ENCODE assay signal across 9 mouse cellular contexts in genomic region chr17:37083327-37083726, GRCm38 (mm10). TPM values are rescaled to one million over a fixed set of nuclear protein-coding genes. Genes with fewer than 3 reads are reported as not detected.
DNase-seq lines count a peak whose midpoint lies in the region; ATAC-seq and TF ChIP-seq lines count a peak whose summit lies in the region.
"Had no signal": no experiment of that assay in that cellular context is flagged by ENCODE, and none has a peak within 500 bp of the region (broad histone marks: within the 10 kb centered on the region; RNA-seq: fewer than 3 reads in every experiment).

No protein-coding gene starts in this region.

- no peak for TF ChIP-seq POLR2A in cortical plate, adult 2 months (IDR thresholded peaks at IDR 0.05; ENCODE audit: extremely low read depth, insufficient read depth, low read length)

- H3K36me3 ChIP-seq in heart, embryonic 10.5 days = no peaks in the 10 kb centered on the region
- no peaks in the 10 kb centered on the region for H3K36me3 ChIP-seq in kidney, embryonic 15.5 days

- peak; percentile 58 for DNase-seq in gastrocnemius, adult 18-20 months (ENCODE audit: low spot score)
- DNase-seq in gastrocnemius, adult 8-10 months (ENCODE audit: low spot score in 2 of 2) = no peak
- peak; percentile 21 for DNase-seq in MEL-GATA-1-ER (ENCODE audit: extremely low read depth, low read depth)
- peak; percentile 88 for DNase-seq in heart, embryonic 10.5 days (ENCODE audit: low spot score)
- DNase-seq in lung, postnatal 36 days = peak; percentile 57
- peak; percentile 68 for DNase-seq in retina, postnatal 7 days (ENCODE audit: low read depth, low spot score)

- H3K4me2 ChIP-seq in kidney, embryonic 15.5 days = no peak overlapping the region

- H3K9ac ChIP-seq in kidney, embryonic 15.5 days = no peak overlapping the region

- WGBS in heart, embryonic 10.5 days = 4% methylated on average over 8 of the region's 8 CpGs
- 3% methylated on average over 8 of the region's 8 CpGs for WGBS in kidney, embryonic 15.5 days

- no peaks in the 10 kb centered on the region for H3K27me3 ChIP-seq in heart, embryonic 10.5 days (ENCODE audit: insufficient read depth, poor library complexity, severe bottlenecking)
- no peaks in the 10 kb centered on the region for H3K27me3 ChIP-seq in kidney, embryonic 15.5 days

- H3K4me1 ChIP-seq in cortical plate, adult 2 months (ENCODE audit: control insufficient read depth, insufficient read depth, low read length) = no peaks in the 10 kb centered on the region
- peaks cover 6% of the 10 kb centered on the region; the same call in 1 of the 2 replicates for H3K4me1 ChIP-seq in heart, embryonic 10.5 days
- 0 out of 2 replicates have a peak, but pooled peaks cover 3% of the 10 kb centered on the region for H3K4me1 ChIP-seq in kidney, embryonic 15.5 days

- H3K9me3 ChIP-seq in heart, embryonic 10.5 days = no peaks in the 10 kb centered on the region
- no peaks in the 10 kb centered on the region for H3K9me3 ChIP-seq in kidney, embryonic 15.5 days (replicated peaks)

- peak; percentile 83 for TF ChIP-seq CTCF in cortical plate, adult 2 months (IDR thresholded peaks at IDR 0.05; ENCODE audit: extremely low read depth, insufficient read depth, low read length)

- H3K4me3 ChIP-seq in cortical plate, adult 2 months (ENCODE audit: insufficient read depth, low read length) = no peak overlapping the region
- no peak overlapping the region for H3K4me3 ChIP-seq in heart, embryonic 10.5 days
- no peak overlapping the region for H3K4me3 ChIP-seq in kidney, embryonic 15.5 days (replicated peaks)

- H3K27ac ChIP-seq in cortical plate, adult 2 months (ENCODE audit: insufficient read depth, low read length) = no peak overlapping the region
- H3K27ac ChIP-seq in heart, embryonic 10.5 days = no peak overlapping the region
- H3K27ac ChIP-seq in kidney, embryonic 15.5 days = no peak overlapping the region

- peak; percentile 68 for ATAC-seq in kidney, embryonic 15.5 days (replicated peaks; ENCODE audit: low FRiP score)

RNA-seq across cellular contexts. Expression of gene Olfr90, which starts 5.0 kb away (rescaled TPM):
- not detected for total RNA-seq in gastrocnemius, adult 18-20 months (2021)
- not detected for total RNA-seq in gastrocnemius, adult 8-10 months (2022)
- polyA plus RNA-seq in cortical plate, adult 2 months (2012; rRNA removed) = not detected in 2 replicates
- not detected in 2 replicates for polyA plus RNA-seq in heart, embryonic 10.5 days (2016; fragmentation: Nextera tagmentation; extraction: Ambion mirVana)
- polyA plus RNA-seq in kidney, embryonic 15.5 days (2015; fragmentation: Nextera tagmentation; extraction: Ambion mirVana) = 0.05 TPM in 1 of 2 replicates, not detected in the other

RNA-seq across cellular contexts. Expression of gene Olfr91, which starts 14.8 kb away (rescaled TPM):
- total RNA-seq in gastrocnemius, adult 18-20 months (2021) = not detected
- total RNA-seq in gastrocnemius, adult 8-10 months (2022) = not detected
- not detected in 2 replicates for polyA plus RNA-seq in cortical plate, adult 2 months (2012; rRNA removed)
- polyA plus RNA-seq in heart, embryonic 10.5 days (2016; fragmentation: Nextera tagmentation; extraction: Ambion mirVana) = 0.15 TPM in 1 of 2 replicates, not detected in the other
- polyA plus RNA-seq in kidney, embryonic 15.5 days (2015; fragmentation: Nextera tagmentation; extraction: Ambion mirVana) = not detected in 2 replicates
- total RNA-seq: adrenal gland, postnatal 4 days had no signal

RNA-seq across cellular contexts. Expression of gene Olfr92, which starts 36.6 kb away (rescaled TPM):
- total RNA-seq in gastrocnemius, adult 18-20 months (2021) = not detected
- not detected for total RNA-seq in gastrocnemius, adult 8-10 months (2022)
- not detected in 2 replicates for polyA plus RNA-seq in cortical plate, adult 2 months (2012; rRNA removed)
- not detected in 2 replicates for polyA plus RNA-seq in heart, embryonic 10.5 days (2016; fragmentation: Nextera tagmentation; extraction: Ambion mirVana)
- not detected in 2 replicates for polyA plus RNA-seq in kidney, embryonic 15.5 days (2015; fragmentation: Nextera tagmentation; extraction: Ambion mirVana)
- total RNA-seq: adrenal gland, postnatal 4 days had no signal

RNA-seq across cellular contexts. Expression of gene Gabbr1, which starts 37.6 kb away (rescaled TPM):
- total RNA-seq in gastrocnemius, adult 18-20 months (2021) = 1 to 10 TPM; 5.5 to 8.2 TPM
- 1 to 10 TPM; 3.1 to 6.8 (median 6.4) TPM for total RNA-seq in gastrocnemius, adult 8-10 months (2022)
- 481 and 483 TPM in 2 replicates for polyA plus RNA-seq in cortical plate, adult 2 months (2012; rRNA removed)
- polyA plus RNA-seq in heart, embryonic 10.5 days (2016; fragmentation: Nextera tagmentation; extraction: Ambion mirVana) = 5.8 and 9.6 TPM in 2 replicates
- 6.0 and 8.3 TPM in 2 replicates for polyA plus RNA-seq in kidney, embryonic 15.5 days (2015; fragmentation: Nextera tagmentation; extraction: Ambion mirVana)

Comparison
In these comparisons a context has a peak if more than half of its experiments do, and no peak if none do; other contexts are left out.
1. DNase-seq: peak in gastrocnemius, adult 18-20 months (single experiment), MEL-GATA-1-ER (single experiment), heart, embryonic 10.5 days (single experiment), lung, postnatal 36 days (single experiment) and retina, postnatal 7 days (single experiment); none in gastrocnemius, adult 8-10 months (0 of 2).